Mouse (Mus musculus): ENCODE data around the gene Trip10. TPM values are rescaled to one million over a fixed set of nuclear protein-coding genes. Genes with fewer than 3 reads are reported as not detected.
A peak's percentile ranks its signal among the peaks of the same experiment; 100 is the strongest.

The Trip10 gene
- 10.4 TPM in 2 replicates for polyA plus RNA-seq (2015; fragmentation: Nextera tagmentation; extraction: Ambion mirVana)

- peaks cover 13% of the 10 kb centered on the region for H3K27me3 ChIP-seq (ENCODE audit: control insufficient read depth, insufficient read depth, low read depth, low read length)
- peak within 1 kb of the TSS; percentile 70 for H3K4me2 ChIP-seq (ENCODE audit: low read depth, low read length)
- H3K27ac ChIP-seq (ENCODE audit: low read length), result peak within 1 kb of the TSS; percentile 86
- H3K4me1 ChIP-seq (ENCODE audit: control insufficient read depth, low read depth, low read length), result peaks cover 31% of the 10 kb centered on the region
- H3K4me3 ChIP-seq (ENCODE audit: low read depth, low read length), result peak within 1 kb of the TSS; percentile 77
- H3K9me3 ChIP-seq (replicated peaks; ENCODE audit: control insufficient read depth, low read length), result no peaks in the 10 kb centered on the region
- peak; percentile 42 for ATAC-seq (ENCODE audit: low read depth)
- H3K36me3 ChIP-seq (ENCODE audit: control insufficient read depth, insufficient read depth), result no peaks in the 10 kb centered on the region
- H3K9ac ChIP-seq (ENCODE audit: low read depth, low read length), result peak within 1 kb of the TSS; percentile 68
- under 1% methylated on average over 52 of the region's 52 CpGs for WGBS (ENCODE audit: insufficient replicate concordance)
These were observed at the start of gene Trip10 for GRCm38 (mm10) chr17:57249186-57250181. Trip10 (plus strand) TSS chr17:57249455.

DNA sequence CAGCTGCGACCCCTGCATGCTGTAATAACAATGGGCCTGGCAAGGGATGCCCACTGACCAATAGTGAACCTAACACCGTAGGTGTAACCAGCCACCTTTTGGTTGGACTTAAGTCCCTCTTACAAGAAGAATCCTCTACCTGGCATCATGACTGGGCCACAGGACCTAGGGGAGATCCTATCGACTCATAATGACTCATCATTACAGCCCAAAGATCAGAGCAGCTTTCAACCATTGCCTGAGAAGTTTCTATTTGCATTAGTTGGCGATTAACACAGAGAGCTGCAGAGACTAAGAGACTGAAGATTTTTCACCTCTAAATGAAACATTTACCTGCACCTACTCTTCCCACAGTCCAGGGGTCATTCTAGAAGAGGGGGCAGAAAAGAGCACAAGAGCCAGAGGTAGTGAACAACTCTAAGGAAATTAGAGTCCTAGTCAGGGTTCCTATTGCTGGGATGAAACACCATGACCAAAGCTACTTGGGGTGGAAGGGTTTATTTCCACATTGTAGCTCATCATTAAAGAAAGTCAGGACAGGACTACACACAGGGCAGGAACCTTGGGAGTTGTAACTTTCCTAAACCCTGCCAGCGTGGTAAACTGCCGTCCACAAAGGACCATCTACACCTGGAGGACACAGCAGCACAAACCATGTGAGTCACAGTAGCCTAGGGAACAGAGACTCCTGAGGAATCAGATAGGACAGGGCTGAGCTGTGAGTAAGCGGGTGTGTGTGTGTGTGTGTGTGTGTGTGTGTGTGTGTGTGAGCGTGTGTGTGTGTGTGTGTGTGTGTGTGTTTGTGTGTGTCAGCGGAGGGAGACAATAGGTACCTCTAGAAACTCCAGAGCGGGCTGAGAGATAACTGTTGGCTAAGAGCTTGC is 47.2 kb upstream of the Trip10 start:
- Histone ChIP-seq H3K4me1 (ENCODE audit: control insufficient read depth, low read depth, low read length) (peaks cover 5% of the 10 kb centered on the region), H3K27ac (ENCODE audit: low read length) (no peak overlapping the region), H3K9ac (ENCODE audit: low read depth, low read length) (no peak overlapping the region), H3K4me2 (ENCODE audit: low read depth, low read length) (no peak overlapping the region), H3K9me3 (replicated peaks; ENCODE audit: control insufficient read depth, low read length) (no peaks in the 10 kb centered on the region), H3K36me3 (ENCODE audit: control insufficient read depth, insufficient read depth) (no peaks in the 10 kb centered on the region), H3K27me3 (ENCODE audit: control insufficient read depth, insufficient read depth, low read depth, low read length) (no peaks in the 10 kb centered on the region), H3K4me3 (ENCODE audit: low read depth, low read length) (no peak overlapping the region)
- peak; percentile 71 for ATAC-seq (ENCODE audit: low read depth)
- 43% methylated on average over 10 of the region's 10 CpGs for WGBS (ENCODE audit: insufficient replicate concordance)

DNA sequence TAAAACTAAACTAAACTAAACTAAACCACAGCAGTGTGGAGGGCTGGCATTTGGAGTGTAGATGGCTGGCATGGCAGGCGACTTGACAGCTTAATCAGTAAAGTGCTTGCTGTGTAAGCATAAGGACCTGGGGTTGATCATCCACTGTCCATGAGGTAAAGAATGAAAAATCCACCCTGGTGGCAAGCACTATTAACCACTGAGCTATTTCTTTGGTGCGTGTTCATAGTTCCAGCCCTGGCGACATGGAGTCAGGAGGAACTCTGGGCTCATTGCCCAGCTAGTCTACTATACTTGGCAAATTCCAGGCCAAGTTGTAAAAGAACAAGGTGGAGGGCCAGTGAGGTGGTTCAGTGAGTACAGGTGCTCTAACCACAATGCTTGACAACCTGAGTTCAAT is 41.3 kb upstream of the Trip10 start:
- ATAC-seq (ENCODE audit: low read depth), result no peak
- 59% methylated on average over 3 of the region's 3 CpGs for WGBS (ENCODE audit: insufficient replicate concordance)
- no peaks in the 10 kb centered on the region for H3K27me3 ChIP-seq (ENCODE audit: control insufficient read depth, insufficient read depth, low read depth, low read length)
- H3K4me3 ChIP-seq (ENCODE audit: low read depth, low read length), result no peak overlapping the region
- H3K36me3 ChIP-seq (ENCODE audit: control insufficient read depth, insufficient read depth), result no peaks in the 10 kb centered on the region; the same call in 1 of the 2 replicates
- no peak overlapping the region for H3K4me2 ChIP-seq (ENCODE audit: low read depth, low read length)
- H3K9me3 ChIP-seq (replicated peaks; ENCODE audit: control insufficient read depth, low read length), result no peaks in the 10 kb centered on the region
- H3K9ac ChIP-seq (ENCODE audit: low read depth, low read length), result no peak overlapping the region
- H3K27ac ChIP-seq (ENCODE audit: low read length), result no peak overlapping the region
- H3K4me1 ChIP-seq (ENCODE audit: control insufficient read depth, low read depth, low read length), result peaks cover 5% of the 10 kb centered on the region

GRCm38 (mm10) chr17:57209330-57209729 is 39.9 kb upstream of the Trip10 start:
- no peaks in the 10 kb centered on the region for H3K27me3 ChIP-seq (ENCODE audit: control insufficient read depth, insufficient read depth, low read depth, low read length)
- no peak overlapping the region for H3K27ac ChIP-seq (ENCODE audit: low read length)
- H3K4me1 ChIP-seq (ENCODE audit: control insufficient read depth, low read depth, low read length), result peaks cover under 1% of the 10 kb centered on the region
- ATAC-seq (ENCODE audit: low read depth), result no peak
- no peaks in the 10 kb centered on the region for H3K9me3 ChIP-seq (replicated peaks; ENCODE audit: control insufficient read depth, low read length)
- H3K4me3 ChIP-seq (ENCODE audit: low read depth, low read length), result no peak overlapping the region
- no peaks in the 10 kb centered on the region; the same call in 1 of the 2 replicates for H3K36me3 ChIP-seq (ENCODE audit: control insufficient read depth, insufficient read depth)
- no peak overlapping the region for H3K9ac ChIP-seq (ENCODE audit: low read depth, low read length)
- no peak overlapping the region for H3K4me2 ChIP-seq (ENCODE audit: low read depth, low read length)
- 36% methylated on average over 4 of the region's 4 CpGs for WGBS (ENCODE audit: insufficient replicate concordance)

DNA sequence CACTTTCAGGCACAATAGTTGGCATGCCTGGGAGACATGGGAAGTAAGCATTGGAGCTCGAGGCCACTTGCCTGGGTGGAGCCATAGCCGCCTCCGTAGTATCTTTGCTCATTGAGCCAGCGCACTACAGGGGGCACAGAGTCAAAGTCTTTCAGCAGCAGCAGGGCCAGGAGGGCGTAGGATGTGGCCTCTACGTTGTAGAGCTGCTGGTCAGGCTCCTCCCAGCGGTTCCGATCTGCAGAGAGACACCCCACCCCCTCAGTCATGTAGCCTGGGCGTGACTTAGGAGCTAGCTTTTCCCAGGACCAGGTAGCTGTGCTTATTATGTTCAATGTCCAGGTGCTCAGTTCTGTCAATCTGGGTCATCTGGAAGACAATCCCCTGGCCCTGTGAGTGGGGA is 37.8 kb upstream of the Trip10 start:
- Histone ChIP-seq H3K4me1 (ENCODE audit: control insufficient read depth, low read depth, low read length) (no peaks in the 10 kb centered on the region), H3K4me3 (ENCODE audit: low read depth, low read length) (no peak overlapping the region), H3K9me3 (replicated peaks; ENCODE audit: control insufficient read depth, low read length) (no peaks in the 10 kb centered on the region), H3K9ac (ENCODE audit: low read depth, low read length) (no peak overlapping the region), H3K27me3 (ENCODE audit: control insufficient read depth, insufficient read depth, low read depth, low read length) (no peaks in the 10 kb centered on the region), H3K27ac (ENCODE audit: low read length) (no peak overlapping the region), H3K36me3 (ENCODE audit: control insufficient read depth, insufficient read depth) (no peaks in the 10 kb centered on the region; the same call in 1 of the 2 replicates), H3K4me2 (ENCODE audit: low read depth, low read length) (no peak overlapping the region)
- ATAC-seq (ENCODE audit: low read depth), result 0 out of 2 replicates have a peak, but pooled peaks have one; percentile 26
- 55% methylated on average over 9 of the region's 9 CpGs for WGBS (ENCODE audit: insufficient replicate concordance)

DNA sequence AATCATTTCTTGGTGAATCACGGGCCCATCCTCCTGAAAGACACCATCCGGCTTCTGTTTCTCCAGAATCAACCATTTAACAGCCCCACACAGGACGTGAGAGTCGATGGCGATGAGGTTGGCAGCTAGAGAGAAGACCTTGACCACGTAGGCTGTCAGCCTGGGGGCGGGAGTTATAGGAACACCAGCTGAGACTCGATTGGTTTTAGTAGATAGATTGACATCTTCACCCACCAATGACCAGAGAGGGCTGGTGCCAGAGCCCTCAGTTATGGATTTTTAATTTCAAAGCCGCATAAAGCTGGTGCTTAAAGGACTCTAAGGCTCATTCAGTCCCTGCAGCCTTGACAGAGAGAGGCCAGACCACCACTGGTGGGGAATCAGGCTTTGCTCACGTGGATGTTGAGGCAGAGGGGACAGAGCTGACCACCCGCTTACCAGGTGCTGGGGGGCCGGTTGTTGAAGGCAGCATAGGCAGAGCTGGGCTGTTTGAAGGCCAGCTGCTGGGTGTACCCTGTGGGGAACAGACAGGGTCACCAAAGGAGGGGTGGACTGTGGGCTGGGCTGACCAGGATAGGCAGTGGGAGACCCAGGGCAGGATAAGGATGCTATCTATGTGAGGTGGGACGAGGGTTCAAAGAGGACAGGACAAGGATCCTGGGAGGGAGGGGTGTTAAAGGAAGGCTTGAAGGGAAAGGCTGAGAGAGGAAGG is 34.4 kb upstream of the Trip10 start:
- Histone ChIP-seq H3K4me2 (ENCODE audit: low read depth, low read length) (no peak overlapping the region), H3K27ac (ENCODE audit: low read length) (no peak overlapping the region), H3K36me3 (ENCODE audit: control insufficient read depth, insufficient read depth) (peaks cover 3% of the 10 kb centered on the region; the same call in 1 of the 2 replicates), H3K4me3 (ENCODE audit: low read depth, low read length) (no peak overlapping the region), H3K27me3 (ENCODE audit: control insufficient read depth, insufficient read depth, low read depth, low read length) (no peaks in the 10 kb centered on the region), H3K4me1 (ENCODE audit: control insufficient read depth, low read depth, low read length) (no peaks in the 10 kb centered on the region; the same call in 1 of the 2 replicates), H3K9ac (ENCODE audit: low read depth, low read length) (no peak overlapping the region), H3K9me3 (replicated peaks; ENCODE audit: control insufficient read depth, low read length) (no peaks in the 10 kb centered on the region)
- 29% methylated on average over 13 of the region's 13 CpGs for WGBS (ENCODE audit: insufficient replicate concordance)
- ATAC-seq (ENCODE audit: low read depth), result no peak

DNA sequence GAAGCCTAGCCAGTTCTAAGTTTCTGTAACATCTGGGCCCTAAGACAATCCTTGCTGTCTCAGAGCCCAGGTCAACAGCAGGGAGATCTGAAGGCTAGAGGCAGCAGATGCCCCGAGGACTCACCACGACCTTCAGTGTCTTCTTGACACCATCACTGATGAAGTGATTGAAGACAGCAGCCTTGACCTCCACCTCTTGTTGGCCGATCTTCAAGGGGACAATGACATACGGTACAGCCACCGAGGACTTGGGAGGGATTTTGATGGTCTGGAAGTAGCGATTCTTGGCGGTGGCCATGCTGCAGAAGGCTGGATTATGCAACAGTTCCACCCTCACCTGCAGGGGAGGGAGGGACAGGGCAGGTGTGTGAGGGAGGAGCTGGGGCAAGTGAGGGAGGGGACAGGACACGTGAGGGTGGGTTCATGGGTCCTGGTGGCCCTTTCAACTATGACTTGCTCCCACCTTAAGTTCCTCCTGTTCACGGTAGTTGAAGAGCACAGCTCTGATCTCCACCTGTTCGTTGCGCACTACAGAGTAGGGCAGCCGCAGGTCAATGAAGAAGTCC is 30.8 kb upstream of the Trip10 start:
- WGBS (ENCODE audit: insufficient replicate concordance), result 56% methylated on average over 12 of the region's 12 CpGs
- no peaks in the 10 kb centered on the region; the same call in none of the 2 replicates for H3K4me1 ChIP-seq (ENCODE audit: control insufficient read depth, low read depth, low read length)
- H3K36me3 ChIP-seq (ENCODE audit: control insufficient read depth, insufficient read depth), result peaks cover 3% of the 10 kb centered on the region
- H3K27ac ChIP-seq (ENCODE audit: low read length), result no peak overlapping the region
- H3K9ac ChIP-seq (ENCODE audit: low read depth, low read length), result no peak overlapping the region
- no peak overlapping the region for H3K4me3 ChIP-seq (ENCODE audit: low read depth, low read length)
- no peaks in the 10 kb centered on the region for H3K9me3 ChIP-seq (replicated peaks; ENCODE audit: control insufficient read depth, low read length)
- no peak overlapping the region for H3K4me2 ChIP-seq (ENCODE audit: low read depth, low read length)
- H3K27me3 ChIP-seq (ENCODE audit: control insufficient read depth, insufficient read depth, low read depth, low read length), result no peaks in the 10 kb centered on the region
- ATAC-seq (ENCODE audit: low read depth), result no peak
